Mouse (Mus musculus): Measurements from ENCODE around the gene Cdh22. TPM values are rescaled to one million over a fixed set of nuclear protein-coding genes. Genes with fewer than 3 reads are reported as not detected.

Cdh22 gene
- polyA plus RNA-seq, 1 experiment from 2014 or later, result not detected

- WGBS (ENCODE audit: insufficient replicate concordance), result 37% methylated on average over 6 of the region's 6 CpGs
- H3K27me3 ChIP-seq (ENCODE audit: control insufficient read depth, insufficient read depth, low read depth, low read length), result peaks cover 22% of the 10 kb centered on the region
Measured at GRCm38 (mm10) chr2:165205486-165205885, 29.2 kb downstream of the Cdh22 start.

GRCm38 (mm10) chr2:165204931-165205330 lies 29.7 kb downstream of the Cdh22 start:
- H3K4me3 ChIP-seq (ENCODE audit: low read depth, low read length), result no peak overlapping the region
- H3K4me2 ChIP-seq (ENCODE audit: low read depth, low read length), result no peak overlapping the region
- H3K27me3 ChIP-seq (ENCODE audit: control insufficient read depth, insufficient read depth, low read depth, low read length), result peaks cover 19% of the 10 kb centered on the region
- no peak for ATAC-seq (ENCODE audit: low read depth)
- H3K9me3 ChIP-seq (replicated peaks; ENCODE audit: control insufficient read depth, low read length), result no peaks in the 10 kb centered on the region
- WGBS (ENCODE audit: insufficient replicate concordance), result 31% methylated on average over 7 of the region's 7 CpGs
- no peak overlapping the region for H3K9ac ChIP-seq (ENCODE audit: low read depth, low read length)
- no peak overlapping the region for H3K27ac ChIP-seq (ENCODE audit: low read length)
- no peaks in the 10 kb centered on the region; the same call in 1 of the 2 replicates for H3K4me1 ChIP-seq (ENCODE audit: control insufficient read depth, low read depth, low read length)
- no peaks in the 10 kb centered on the region for H3K36me3 ChIP-seq (ENCODE audit: control insufficient read depth, insufficient read depth)

More at GRCm38 (mm10) chr2:165205486-165205885, 29.2 kb downstream of the Cdh22 start:
- Histone ChIP-seq H3K9me3 (replicated peaks; ENCODE audit: control insufficient read depth, low read length) (no peaks in the 10 kb centered on the region), H3K4me2 (ENCODE audit: low read depth, low read length) (no peak overlapping the region), H3K4me3 (ENCODE audit: low read depth, low read length) (no peak overlapping the region), H3K36me3 (ENCODE audit: control insufficient read depth, insufficient read depth) (no peaks in the 10 kb centered on the region), H3K4me1 (ENCODE audit: control insufficient read depth, low read depth, low read length) (no peaks in the 10 kb centered on the region; the same call in 1 of the 2 replicates), H3K27ac (ENCODE audit: low read length) (no peak overlapping the region), H3K9ac (ENCODE audit: low read depth, low read length) (no peak overlapping the region)
- no peak for ATAC-seq (ENCODE audit: low read depth)

GRCm38 (mm10) chr2:165201761-165202751 lies 32.6 kb downstream of the Cdh22 start:
- Histone ChIP-seq H3K4me3 (ENCODE audit: low read depth, low read length) (no peak overlapping the region), H3K4me2 (ENCODE audit: low read depth, low read length) (0 out of 2 replicates have a peak overlapping the region, but pooled peaks have one; percentile 1), H3K27ac (ENCODE audit: low read length) (no peak overlapping the region), H3K9me3 (replicated peaks; ENCODE audit: control insufficient read depth, low read length) (no peaks in the 10 kb centered on the region), H3K36me3 (ENCODE audit: control insufficient read depth, insufficient read depth) (no peaks in the 10 kb centered on the region), H3K9ac (ENCODE audit: low read depth, low read length) (no peak overlapping the region), H3K4me1 (ENCODE audit: control insufficient read depth, low read depth, low read length) (no peaks in the 10 kb centered on the region; the same call in 1 of the 2 replicates), H3K27me3 (ENCODE audit: control insufficient read depth, insufficient read depth, low read depth, low read length) (peaks cover 11% of the 10 kb centered on the region; the same call in 1 of the 2 replicates)
- WGBS (ENCODE audit: insufficient replicate concordance), result 7% methylated on average over 28 of the region's 28 CpGs
- ATAC-seq (ENCODE audit: low read depth), result no peak

GRCm38 (mm10) chr2:165197546-165197945 lies 37.1 kb downstream of the Cdh22 start:
- H3K27ac ChIP-seq (ENCODE audit: low read length), result no peak overlapping the region
- no peak overlapping the region for H3K4me3 ChIP-seq (ENCODE audit: low read depth, low read length)
- WGBS (ENCODE audit: insufficient replicate concordance), result 47% methylated on average over 6 of the region's 6 CpGs
- H3K9me3 ChIP-seq (replicated peaks; ENCODE audit: control insufficient read depth, low read length), result no peaks in the 10 kb centered on the region
- H3K4me2 ChIP-seq (ENCODE audit: low read depth, low read length), result no peak overlapping the region
- ATAC-seq (ENCODE audit: low read depth), result no peak
- H3K9ac ChIP-seq (ENCODE audit: low read depth, low read length), result no peak overlapping the region
- H3K27me3 ChIP-seq (ENCODE audit: control insufficient read depth, insufficient read depth, low read depth, low read length), result peaks cover 25% of the 10 kb centered on the region; the same call in 1 of the 2 replicates
- H3K36me3 ChIP-seq (ENCODE audit: control insufficient read depth, insufficient read depth), result no peaks in the 10 kb centered on the region
- no peaks in the 10 kb centered on the region; the same call in 1 of the 2 replicates for H3K4me1 ChIP-seq (ENCODE audit: control insufficient read depth, low read depth, low read length)

- no peaks in the 10 kb centered on the region for H3K36me3 ChIP-seq (ENCODE audit: control insufficient read depth, insufficient read depth)
- peaks cover 17% of the 10 kb centered on the region; the same call in 1 of the 2 replicates for H3K27me3 ChIP-seq (ENCODE audit: control insufficient read depth, insufficient read depth, low read depth, low read length)
- no peak overlapping the region for H3K4me3 ChIP-seq (ENCODE audit: low read depth, low read length)
- WGBS (ENCODE audit: insufficient replicate concordance), result 9% methylated on average over 32 of the region's 32 CpGs
- H3K4me1 ChIP-seq (ENCODE audit: control insufficient read depth, low read depth, low read length), result no peaks in the 10 kb centered on the region
- H3K9me3 ChIP-seq (replicated peaks; ENCODE audit: control insufficient read depth, low read length), result no peaks in the 10 kb centered on the region
- no peak for ATAC-seq (ENCODE audit: low read depth)
- H3K9ac ChIP-seq (ENCODE audit: low read depth, low read length), result no peak overlapping the region
- H3K4me2 ChIP-seq (ENCODE audit: low read depth, low read length), result no peak overlapping the region
- no peak overlapping the region for H3K27ac ChIP-seq (ENCODE audit: low read length)
Measured at GRCm38 (mm10) chr2:165195411-165196182, 39.1 kb downstream of the Cdh22 start.

- Histone ChIP-seq H3K4me2 (ENCODE audit: low read depth, low read length) (no peak overlapping the region), H3K27ac (ENCODE audit: low read length) (no peak overlapping the region), H3K9ac (ENCODE audit: low read depth, low read length) (no peak overlapping the region), H3K4me1 (ENCODE audit: control insufficient read depth, low read depth, low read length) (no peaks in the 10 kb centered on the region; the same call in 1 of the 2 replicates), H3K27me3 (ENCODE audit: control insufficient read depth, insufficient read depth, low read depth, low read length) (peaks cover 14% of the 10 kb centered on the region; the same call in 1 of the 2 replicates), H3K36me3 (ENCODE audit: control insufficient read depth, insufficient read depth) (no peaks in the 10 kb centered on the region), H3K4me3 (ENCODE audit: low read depth, low read length) (no peak overlapping the region), H3K9me3 (replicated peaks; ENCODE audit: control insufficient read depth, low read length) (no peaks in the 10 kb centered on the region)
- no peak for ATAC-seq (ENCODE audit: low read depth)
- WGBS (ENCODE audit: insufficient replicate concordance), result 57% methylated on average over 7 of the region's 7 CpGs
Measured at GRCm38 (mm10) chr2:165191483-165191882, 43.2 kb downstream of the Cdh22 start.

GRCm38 (mm10) chr2:165189546-165189945 lies 45.1 kb downstream of the Cdh22 start:
- Histone ChIP-seq H3K4me3 (ENCODE audit: low read depth, low read length) (no peak overlapping the region), H3K36me3 (ENCODE audit: control insufficient read depth, insufficient read depth) (no peaks in the 10 kb centered on the region), H3K9ac (ENCODE audit: low read depth, low read length) (no peak overlapping the region), H3K27me3 (ENCODE audit: control insufficient read depth, insufficient read depth, low read depth, low read length) (no peaks in the 10 kb centered on the region), H3K27ac (ENCODE audit: low read length) (no peak overlapping the region), H3K9me3 (replicated peaks; ENCODE audit: control insufficient read depth, low read length) (no peaks in the 10 kb centered on the region), H3K4me1 (ENCODE audit: control insufficient read depth, low read depth, low read length) (no peaks in the 10 kb centered on the region; the same call in 1 of the 2 replicates), H3K4me2 (ENCODE audit: low read depth, low read length) (no peak overlapping the region)
- WGBS (ENCODE audit: insufficient replicate concordance), result 31% methylated on average over 3 of the region's 3 CpGs
- peak; percentile 66 for ATAC-seq (ENCODE audit: low read depth)

GRCm38 (mm10) chr2:165187648-165188380 lies 46.8 kb downstream of the Cdh22 start:
- H3K9ac ChIP-seq (ENCODE audit: low read depth, low read length), result no peak overlapping the region
- H3K27ac ChIP-seq (ENCODE audit: low read length), result no peak overlapping the region
- H3K9me3 ChIP-seq (replicated peaks; ENCODE audit: control insufficient read depth, low read length), result no peaks in the 10 kb centered on the region
- no peak for ATAC-seq (ENCODE audit: low read depth)
- H3K4me3 ChIP-seq (ENCODE audit: low read depth, low read length), result no peak overlapping the region
- WGBS (ENCODE audit: insufficient replicate concordance), result 51% methylated on average over 9 of the region's 9 CpGs
- H3K4me2 ChIP-seq (ENCODE audit: low read depth, low read length), result no peak overlapping the region
- H3K27me3 ChIP-seq (ENCODE audit: control insufficient read depth, insufficient read depth, low read depth, low read length), result no peaks in the 10 kb centered on the region
- no peaks in the 10 kb centered on the region; the same call in 1 of the 2 replicates for H3K4me1 ChIP-seq (ENCODE audit: control insufficient read depth, low read depth, low read length)
- no peaks in the 10 kb centered on the region for H3K36me3 ChIP-seq (ENCODE audit: control insufficient read depth, insufficient read depth)
